Mouse (Mus musculus): ENCODE data around the gene Tmem132c. TPM values are rescaled to one million over a fixed set of nuclear protein-coding genes. Genes with fewer than 3 reads are reported as not detected.
"Not testable (repeated sequence)": the region's sequence is repeated elsewhere in the genome, so short reads cannot be mapped to it uniquely, and the experiment has no call there.

The Tmem132c gene
- polyA plus RNA-seq, 1 experiment from 2014 or later: 3.5 TPM

DNA sequence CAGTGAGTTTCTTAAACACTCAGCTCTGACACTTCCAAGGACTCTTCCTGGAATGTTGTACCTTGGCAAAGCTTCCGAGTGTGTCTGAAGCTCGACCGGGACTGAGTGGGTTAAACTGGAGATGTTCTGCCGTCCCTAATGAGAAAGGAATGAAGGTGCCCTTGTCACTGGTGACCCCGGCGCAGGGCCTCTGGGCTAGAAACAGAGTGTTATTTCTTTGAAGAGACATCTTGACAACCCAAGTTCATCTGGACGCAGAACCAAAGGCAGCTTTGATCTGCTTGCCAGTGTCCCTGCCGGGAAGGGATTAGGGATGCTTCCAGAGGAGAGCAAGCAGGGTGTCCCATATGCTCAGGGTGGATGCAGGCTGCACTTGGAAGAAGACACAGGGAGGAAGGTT is 114.2 kb downstream of the Tmem132c start:
- peaks cover 3% of the 10 kb centered on the region; the same call in 1 of the 2 replicates for H3K4me1 ChIP-seq (ENCODE audit: control insufficient read depth, insufficient read depth, low read length)
- no peaks in the 10 kb centered on the region for H3K9me3 ChIP-seq (replicated peaks; ENCODE audit: control insufficient read depth, low read length)
- ATAC-seq (replicated peaks; ENCODE audit: insufficient number of reproducible peaks, low FRiP score, low TSS enrichment): no peak
- no peak overlapping the region for H3K9ac ChIP-seq (ENCODE audit: low read depth, low read length)
- 12% methylated on average over 8 of the region's 8 CpGs for WGBS (ENCODE audit: insufficient replicate concordance)
- H3K4me2 ChIP-seq: no peak overlapping the region
- H3K4me3 ChIP-seq (ENCODE audit: low read depth, low read length): no peak overlapping the region
- no peak overlapping the region for H3K27ac ChIP-seq (ENCODE audit: low read depth, low read length)
- H3K36me3 ChIP-seq (ENCODE audit: control insufficient read depth, insufficient read depth, low read length): no peaks in the 10 kb centered on the region
- no peaks in the 10 kb centered on the region for H3K27me3 ChIP-seq (ENCODE audit: control insufficient read depth, insufficient read depth, low read length)

DNA sequence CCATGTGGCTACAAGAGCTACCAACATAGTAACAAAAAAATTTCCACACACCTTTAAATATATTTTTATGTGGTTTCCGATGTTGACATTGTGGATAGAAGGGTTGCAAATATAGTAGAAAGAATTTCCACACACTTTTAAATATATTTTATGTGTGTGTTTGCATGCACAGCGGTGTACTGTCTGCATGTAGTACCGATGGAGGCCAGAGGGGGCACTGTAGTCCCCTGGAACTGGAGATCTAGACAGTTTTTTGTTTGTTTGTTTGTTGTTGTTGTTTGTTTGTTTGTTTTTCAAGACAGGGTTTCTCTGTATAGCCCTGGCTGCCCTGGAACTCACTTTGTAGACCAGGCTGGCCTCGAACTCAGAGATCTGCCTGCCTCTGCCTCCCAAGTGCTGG is 116.3 kb downstream of the Tmem132c start:
- not testable (repeated sequence) for H3K9ac ChIP-seq (ENCODE audit: low read depth, low read length); H3K4me3 ChIP-seq (ENCODE audit: low read depth, low read length); H3K4me2 ChIP-seq; H3K27ac ChIP-seq (ENCODE audit: low read depth, low read length); H3K9me3 ChIP-seq (replicated peaks; ENCODE audit: control insufficient read depth, low read length); H3K4me1 ChIP-seq (ENCODE audit: control insufficient read depth, insufficient read depth, low read length); ATAC-seq (replicated peaks; ENCODE audit: insufficient number of reproducible peaks, low FRiP score, low TSS enrichment); H3K27me3 ChIP-seq (ENCODE audit: control insufficient read depth, insufficient read depth, low read length); H3K36me3 ChIP-seq (ENCODE audit: control insufficient read depth, insufficient read depth, low read length)
- 77% methylated on average over 4 of the region's 4 CpGs for WGBS (ENCODE audit: insufficient replicate concordance)

DNA sequence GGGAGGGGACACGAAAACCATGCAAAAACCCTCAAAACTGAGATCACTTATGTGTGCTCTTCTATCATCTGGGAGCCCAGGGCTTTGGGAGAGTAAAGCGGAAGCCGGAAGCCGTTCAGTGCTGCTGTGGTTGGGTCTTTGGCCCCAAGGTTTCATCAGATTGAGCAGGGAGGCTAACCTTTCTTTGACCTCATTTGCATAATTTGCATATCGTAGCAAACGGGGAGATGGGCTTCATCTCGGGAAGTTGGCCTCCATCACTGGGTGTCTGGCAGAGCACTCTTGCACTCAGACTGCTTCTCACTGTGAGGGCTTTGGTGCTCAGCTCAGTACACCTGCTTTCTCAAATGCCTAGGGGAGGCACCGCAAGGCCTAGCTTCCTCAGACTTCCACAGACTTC is 119.5 kb downstream of the Tmem132c start:
- no peak overlapping the region for H3K4me2 ChIP-seq
- 68% methylated on average over 8 of the region's 8 CpGs for WGBS (ENCODE audit: insufficient replicate concordance)

DNA sequence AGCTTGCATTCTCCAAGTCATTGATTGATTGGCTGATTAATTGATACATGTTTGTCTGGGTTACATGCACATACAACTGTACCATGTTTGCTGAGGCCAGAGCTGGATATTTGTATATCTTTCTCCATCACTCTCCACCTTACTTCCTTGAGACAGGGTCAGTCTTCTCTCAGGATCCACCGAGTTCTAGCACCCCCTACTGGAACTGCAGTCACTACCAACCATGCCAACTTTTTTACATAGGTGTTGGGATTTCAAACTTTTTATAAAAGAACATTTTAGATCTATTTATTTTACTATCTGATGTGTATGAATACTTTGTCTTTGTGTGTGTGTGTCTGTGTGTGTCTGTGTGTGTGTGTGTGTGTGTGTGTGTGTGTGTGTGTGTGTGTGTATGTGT is 123.5 kb downstream of the Tmem132c start:
- no peaks in the 10 kb centered on the region for H3K4me1 ChIP-seq (ENCODE audit: control insufficient read depth, insufficient read depth, low read length)
- no peaks in the 10 kb centered on the region for H3K36me3 ChIP-seq (ENCODE audit: control insufficient read depth, insufficient read depth, low read length)
- 25% methylated on average over 1 of the region's 1 CpGs for WGBS (ENCODE audit: insufficient replicate concordance)
- H3K9me3 ChIP-seq (replicated peaks; ENCODE audit: control insufficient read depth, low read length): no peaks in the 10 kb centered on the region
- ATAC-seq (replicated peaks; ENCODE audit: insufficient number of reproducible peaks, low FRiP score, low TSS enrichment): no peak
- no peak overlapping the region for H3K4me2 ChIP-seq
- no peak overlapping the region for H3K27ac ChIP-seq (ENCODE audit: low read depth, low read length)
- H3K27me3 ChIP-seq (ENCODE audit: control insufficient read depth, insufficient read depth, low read length): no peaks in the 10 kb centered on the region
- H3K9ac ChIP-seq (ENCODE audit: low read depth, low read length): no peak overlapping the region
- no peak overlapping the region for H3K4me3 ChIP-seq (ENCODE audit: low read depth, low read length)

More for the DNA sequence above, 119.5 kb downstream of the Tmem132c start:
- no peaks in the 10 kb centered on the region for H3K36me3 ChIP-seq (ENCODE audit: control insufficient read depth, insufficient read depth, low read length)
- no peaks in the 10 kb centered on the region for H3K27me3 ChIP-seq (ENCODE audit: control insufficient read depth, insufficient read depth, low read length)
- no peak for ATAC-seq (replicated peaks; ENCODE audit: insufficient number of reproducible peaks, low FRiP score, low TSS enrichment)
- no peak overlapping the region for H3K4me3 ChIP-seq (ENCODE audit: low read depth, low read length)
- no peak overlapping the region for H3K9ac ChIP-seq (ENCODE audit: low read depth, low read length)
- peaks cover under 1% of the 10 kb centered on the region; the same call in 1 of the 2 replicates for H3K4me1 ChIP-seq (ENCODE audit: control insufficient read depth, insufficient read depth, low read length)
- H3K27ac ChIP-seq (ENCODE audit: low read depth, low read length): no peak overlapping the region
- H3K9me3 ChIP-seq (replicated peaks; ENCODE audit: control insufficient read depth, low read length): no peaks in the 10 kb centered on the region

DNA sequence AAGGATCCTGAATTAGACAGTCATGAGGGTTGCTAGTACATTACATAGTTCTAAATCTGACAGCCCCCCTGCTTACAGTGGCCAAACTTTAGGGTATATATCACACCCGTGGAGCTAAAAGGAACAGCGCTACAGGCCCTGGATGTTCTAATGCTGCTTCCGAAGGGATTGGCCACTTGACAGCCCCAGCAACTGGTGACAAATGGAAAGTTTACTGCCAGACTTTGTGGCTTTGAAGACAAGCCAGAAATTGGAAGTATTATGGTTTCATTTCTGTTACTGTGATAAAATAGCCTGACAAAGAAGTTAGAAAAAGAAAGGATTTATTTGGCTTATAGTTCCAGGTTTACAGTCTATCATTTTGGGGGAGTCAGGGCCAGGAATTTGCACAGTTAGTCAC is 126.6 kb downstream of the Tmem132c start:
- Histone ChIP-seq H3K4me2 (no peak overlapping the region), H3K9ac (ENCODE audit: low read depth, low read length) (no peak overlapping the region), H3K4me1 (ENCODE audit: control insufficient read depth, insufficient read depth, low read length) (no peaks in the 10 kb centered on the region), H3K36me3 (ENCODE audit: control insufficient read depth, insufficient read depth, low read length) (no peaks in the 10 kb centered on the region), H3K9me3 (replicated peaks; ENCODE audit: control insufficient read depth, low read length) (no peaks in the 10 kb centered on the region), H3K4me3 (ENCODE audit: low read depth, low read length) (no peak overlapping the region), H3K27me3 (ENCODE audit: control insufficient read depth, insufficient read depth, low read length) (no peaks in the 10 kb centered on the region), H3K27ac (ENCODE audit: low read depth, low read length) (no peak overlapping the region)
- no peak for ATAC-seq (replicated peaks; ENCODE audit: insufficient number of reproducible peaks, low FRiP score, low TSS enrichment)
- WGBS (ENCODE audit: insufficient replicate concordance): 86% methylated on average over 3 of the region's 3 CpGs

DNA sequence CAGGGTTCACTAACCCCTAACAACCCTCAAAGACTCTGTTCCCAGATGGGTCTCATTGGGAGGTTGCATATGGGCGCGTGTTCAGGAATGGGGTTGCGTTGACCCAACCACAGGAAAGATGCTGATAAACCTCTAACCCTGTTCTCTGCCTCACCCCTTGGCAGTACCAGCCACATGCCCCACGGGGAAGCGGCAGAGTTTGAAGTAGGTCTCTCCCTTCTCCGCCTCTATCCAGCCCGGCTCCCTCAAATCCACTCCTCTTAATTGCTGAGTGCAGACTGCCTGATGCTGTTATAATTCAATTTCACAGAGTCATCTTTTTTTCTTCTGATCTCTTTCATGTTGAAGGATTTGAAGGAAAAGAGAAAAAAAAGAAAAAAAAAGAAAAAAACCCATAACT is 128.2 kb downstream of the Tmem132c start:
- WGBS (ENCODE audit: insufficient replicate concordance): 75% methylated on average over 7 of the region's 7 CpGs
- H3K27me3 ChIP-seq (ENCODE audit: control insufficient read depth, insufficient read depth, low read length): no peaks in the 10 kb centered on the region
- H3K27ac ChIP-seq (ENCODE audit: low read depth, low read length): no peak overlapping the region
- H3K4me2 ChIP-seq: no peak overlapping the region
- ATAC-seq (replicated peaks; ENCODE audit: insufficient number of reproducible peaks, low FRiP score, low TSS enrichment): no peak
- no peaks in the 10 kb centered on the region for H3K36me3 ChIP-seq (ENCODE audit: control insufficient read depth, insufficient read depth, low read length)
- H3K4me1 ChIP-seq (ENCODE audit: control insufficient read depth, insufficient read depth, low read length): no peaks in the 10 kb centered on the region
- H3K9ac ChIP-seq (ENCODE audit: low read depth, low read length): no peak overlapping the region
- no peaks in the 10 kb centered on the region for H3K9me3 ChIP-seq (replicated peaks; ENCODE audit: control insufficient read depth, low read length)
- no peak overlapping the region for H3K4me3 ChIP-seq (ENCODE audit: low read depth, low read length)

DNA sequence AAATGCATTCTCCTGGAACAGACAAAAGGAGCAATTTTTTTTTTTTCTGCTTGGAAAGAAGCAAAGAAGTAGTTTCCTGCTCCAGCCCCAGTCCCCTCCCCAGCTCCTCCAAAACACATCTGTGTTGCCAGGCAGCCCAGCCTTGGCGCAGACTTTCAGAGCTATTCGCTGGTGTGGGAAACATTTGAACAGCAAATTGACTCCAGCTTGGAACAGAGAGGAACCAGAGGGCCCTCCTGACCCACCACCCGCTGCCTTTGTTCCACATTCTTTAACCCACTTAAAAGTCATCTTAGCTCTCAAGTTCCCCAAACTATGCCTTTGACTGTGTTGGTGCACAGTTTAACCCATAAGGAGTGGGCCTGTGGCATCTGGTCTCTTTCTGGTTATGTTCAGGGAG is 128.9 kb downstream of the Tmem132c start:
- Histone ChIP-seq H3K27me3 (ENCODE audit: control insufficient read depth, insufficient read depth, low read length) (no peaks in the 10 kb centered on the region), H3K9ac (ENCODE audit: low read depth, low read length) (no peak overlapping the region), H3K4me1 (ENCODE audit: control insufficient read depth, insufficient read depth, low read length) (no peaks in the 10 kb centered on the region), H3K27ac (ENCODE audit: low read depth, low read length) (no peak overlapping the region), H3K4me3 (ENCODE audit: low read depth, low read length) (no peak overlapping the region), H3K9me3 (replicated peaks; ENCODE audit: control insufficient read depth, low read length) (no peaks in the 10 kb centered on the region), H3K36me3 (ENCODE audit: control insufficient read depth, insufficient read depth, low read length) (no peaks in the 10 kb centered on the region), H3K4me2 (no peak overlapping the region)
- no peak for ATAC-seq (replicated peaks; ENCODE audit: insufficient number of reproducible peaks, low FRiP score, low TSS enrichment)
- WGBS (ENCODE audit: insufficient replicate concordance): 51% methylated on average over 3 of the region's 3 CpGs

DNA sequence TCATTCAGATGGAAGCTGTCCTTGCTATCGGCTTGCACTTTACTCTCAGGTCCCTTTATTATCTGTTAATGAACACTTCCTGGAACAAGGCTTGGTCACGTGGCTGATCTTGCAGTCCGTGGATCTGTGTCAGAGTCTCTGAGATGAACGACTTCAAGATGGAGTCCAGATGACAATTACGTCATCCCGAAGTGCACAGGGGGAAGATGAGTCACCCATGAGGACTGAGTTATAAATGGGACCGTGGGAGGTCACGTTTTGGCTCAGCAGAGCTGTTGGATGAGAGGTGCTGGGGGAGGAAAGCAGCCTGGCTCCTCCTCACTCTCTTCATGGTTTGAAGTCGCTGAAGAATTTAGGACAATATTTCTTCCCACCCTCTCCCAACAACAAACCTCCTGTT is 132.6 kb downstream of the Tmem132c start:
- no peak overlapping the region for H3K9ac ChIP-seq (ENCODE audit: low read depth, low read length)
- H3K4me1 ChIP-seq (ENCODE audit: control insufficient read depth, insufficient read depth, low read length): no peaks in the 10 kb centered on the region
- no peaks in the 10 kb centered on the region for H3K9me3 ChIP-seq (replicated peaks; ENCODE audit: control insufficient read depth, low read length)
- H3K4me3 ChIP-seq (ENCODE audit: low read depth, low read length): no peak overlapping the region
- no peaks in the 10 kb centered on the region for H3K27me3 ChIP-seq (ENCODE audit: control insufficient read depth, insufficient read depth, low read length)
- no peak for ATAC-seq (replicated peaks; ENCODE audit: insufficient number of reproducible peaks, low FRiP score, low TSS enrichment)
- no peak overlapping the region for H3K27ac ChIP-seq (ENCODE audit: low read depth, low read length)
- no peaks in the 10 kb centered on the region for H3K36me3 ChIP-seq (ENCODE audit: control insufficient read depth, insufficient read depth, low read length)
- 61% methylated on average over 9 of the region's 9 CpGs for WGBS (ENCODE audit: insufficient replicate concordance)
- H3K4me2 ChIP-seq: no peak overlapping the region

DNA sequence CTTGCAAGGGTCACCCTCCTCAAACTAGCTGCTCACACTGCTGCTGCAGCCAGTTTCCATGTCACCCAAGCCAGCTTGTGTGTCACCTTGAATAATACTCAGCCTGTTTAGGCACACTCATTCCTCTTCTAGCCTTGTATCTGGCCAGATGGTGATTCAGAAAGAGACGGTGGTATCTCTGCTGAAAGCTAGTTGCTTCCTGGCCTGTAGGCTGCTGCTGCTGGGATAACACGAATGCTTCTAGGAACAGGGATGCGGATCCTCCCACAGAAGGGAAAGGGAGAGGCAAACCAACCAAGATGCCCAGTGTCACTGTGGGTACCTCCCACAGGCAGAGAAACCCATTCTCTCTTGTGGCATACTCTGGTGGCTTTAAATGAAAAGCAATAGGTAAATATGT is 134.0 kb downstream of the Tmem132c start:
- Histone ChIP-seq H3K4me3 (ENCODE audit: low read depth, low read length) (no peak overlapping the region), H3K36me3 (ENCODE audit: control insufficient read depth, insufficient read depth, low read length) (no peaks in the 10 kb centered on the region), H3K27ac (ENCODE audit: low read depth, low read length) (no peak overlapping the region), H3K4me2 (no peak overlapping the region), H3K27me3 (ENCODE audit: control insufficient read depth, insufficient read depth, low read length) (no peaks in the 10 kb centered on the region), H3K4me1 (ENCODE audit: control insufficient read depth, insufficient read depth, low read length) (no peaks in the 10 kb centered on the region), H3K9ac (ENCODE audit: low read depth, low read length) (no peak overlapping the region), H3K9me3 (replicated peaks; ENCODE audit: control insufficient read depth, low read length) (no peaks in the 10 kb centered on the region)
- ATAC-seq (replicated peaks; ENCODE audit: insufficient number of reproducible peaks, low FRiP score, low TSS enrichment): no peak
- 74% methylated on average over 3 of the region's 3 CpGs for WGBS (ENCODE audit: insufficient replicate concordance)
